Mouse (Mus musculus) cerebellum, adult 2 months (tissue): ENCODE measurements around the gene Ntm. TPM values are rescaled to one million over a fixed set of nuclear protein-coding genes. Genes with fewer than 3 reads are reported as not detected.

Source experiments
- DNase-seq, 2 experiments: peaks; one replicate each; pipeline ENCODE4 v3.0.0; 2021
- H3K27ac ChIP-seq: fragments of 200-500 bp; 2 replicates; pipeline ENCODE4 v1.5.1; 2012; ENCODE audit warnings: low read length, control low read depth, inconsistent platforms; ENCODE audit not compliant: insufficient read depth
- H3K27me3 ChIP-seq: fragments of 200-500 bp; 2 replicates; pipeline ENCODE4 v1.6.1; 2012; ENCODE audit warnings: inconsistent platforms, mild to moderate bottlenecking, low read length, moderate library complexity; ENCODE audit not compliant: control insufficient read depth, insufficient read depth
- H3K4me1 ChIP-seq: fragments of 200-500 bp; 2 replicates; pipeline ENCODE4 v1.6.1; 2011; ENCODE audit warnings: low read length; ENCODE audit not compliant: control insufficient read depth, insufficient read depth
- H3K4me3 ChIP-seq: fragments of 200-500 bp; replicated peaks from 2 replicates; pipeline ENCODE3; 2011; ENCODE audit warnings: mild to moderate bottlenecking, low read depth, low read length, control low read depth; ENCODE audit not compliant: insufficient read depth
- CTCF ChIP-seq: fragments of 200-500 bp; IDR thresholded peaks from 2 replicates; pipeline ENCODE4 v1.5.1; 2011; ENCODE audit warnings: low read depth, mild to moderate bottlenecking, control low read depth, low read length, moderate library complexity, borderline replicate concordance; ENCODE audit not compliant: insufficient read depth
- POLR2A ChIP-seq: fragments of 200-500 bp; IDR thresholded peaks from 2 replicates; pipeline ENCODE4 v1.6.1; 2011; ENCODE audit warnings: low read length, control low read depth, borderline replicate concordance; ENCODE audit not compliant: insufficient read depth
- WGBS: fragments of 180-500 bp; shearing (Covaris S2); methylation state at CpG from one replicate; pipeline ENCODE4 v1.1.7; 2018; 5-methylcytosine and 5-hydroxymethylcytosine counted together
- polyA plus RNA-seq: library from polyadenylated mRNA; depleted of rRNA; stranded (reverse); fragments of >200 nt; gene quantifications from 2 replicates; pipeline ENCODE4 v1.2.3, GENCODE M21; 2012

The Ntm gene
- polyA plus RNA-seq, 1 experiment: 193 TPM

GRCm38 (mm10) chr9:29412181-29412771 is 550.7 kb downstream of the Ntm start:
- Histone ChIP-seq H3K27me3 (no peaks in the 10 kb centered on the region), H3K4me3 (peak overlapping the region; percentile 69), H3K27ac (peak overlapping the region; percentile 85), H3K4me1 (peaks cover 10% of the 10 kb centered on the region; the same call in 1 of the 2 replicates)
- TF ChIP-seq POLR2A (0 out of 2 replicates have a peak, but pooled peaks have one; percentile 11), CTCF (no peak)
- WGBS: under 1% methylated on average over 58 of the region's 61 CpGs
- peak; percentile 82 to 88 for DNase-seq

GRCm38 (mm10) chr9:29411408-29412180 is 551.3 kb downstream of the Ntm start:
- Histone ChIP-seq H3K4me1 (peaks cover 15% of the 10 kb centered on the region; the same call in 1 of the 2 replicates), H3K4me3 (peak overlapping the region; percentile 92), H3K27me3 (no peaks in the 10 kb centered on the region), H3K27ac (peak overlapping the region; percentile 85)
- peak; percentile 93 to 96 for DNase-seq
- peak; percentile 86 for TF ChIP-seq CTCF
- peak; percentile 48; the same call in 1 of the 2 replicates for TF ChIP-seq POLR2A
- WGBS: under 1% methylated on average over 40 of the region's 40 CpGs

- H3K27me3 ChIP-seq: no peaks in the 10 kb centered on the region
- TF ChIP-seq CTCF (no peak), POLR2A (peak; percentile 3; the same call in 1 of the 2 replicates)
- peaks cover 15% of the 10 kb centered on the region; the same call in 1 of the 2 replicates for H3K4me1 ChIP-seq
- 4% methylated on average over 10 of the region's 10 CpGs for WGBS
- H3K27ac ChIP-seq: peak overlapping the region; percentile 85
- peak; percentile 70 to 74 for DNase-seq
- peak overlapping the region; percentile 92 for H3K4me3 ChIP-seq
Measured at GRCm38 (mm10) chr9:29410728-29411407, 552.1 kb downstream of the Ntm start.

GRCm38 (mm10) chr9:29410284-29410683 is 552.7 kb downstream of the Ntm start:
- H3K4me3 ChIP-seq: peak overlapping the region; percentile 92
- 7% methylated on average over 6 of the region's 6 CpGs for WGBS
- H3K27ac ChIP-seq: peak overlapping the region; percentile 85
- DNase-seq: peak in 1 of 2 experiments; percentile 61
- no peaks in the 10 kb centered on the region for H3K27me3 ChIP-seq
- H3K4me1 ChIP-seq: peaks cover 15% of the 10 kb centered on the region; the same call in 1 of the 2 replicates
- no peak for TF ChIP-seq POLR2A
- TF ChIP-seq CTCF: no peak

GRCm38 (mm10) chr9:29409216-29409907 is 553.6 kb downstream of the Ntm start:
- H3K4me3 ChIP-seq: peak overlapping the region; percentile 92
- WGBS: 47% methylated on average over 8 of the region's 8 CpGs

GRCm38 (mm10) chr9:29407954-29408353 is 555.0 kb downstream of the Ntm start:
- Histone ChIP-seq H3K27ac (no peak overlapping the region), H3K27me3 (no peaks in the 10 kb centered on the region), H3K4me1 (peaks cover 13% of the 10 kb centered on the region; the same call in 1 of the 2 replicates), H3K4me3 (no peak overlapping the region)
- DNase-seq: no peak
- no peak for TF ChIP-seq POLR2A
- TF ChIP-seq CTCF: peak; percentile 48; the same call in 1 of the 2 replicates

More at GRCm38 (mm10) chr9:29409216-29409907, 553.6 kb downstream of the Ntm start:
- peak; percentile 74 to 85 for DNase-seq
- peak overlapping the region; percentile 79 for H3K27ac ChIP-seq
- no peak for TF ChIP-seq POLR2A
- TF ChIP-seq CTCF: peak; percentile 76
- peaks cover 17% of the 10 kb centered on the region; the same call in 1 of the 2 replicates for H3K4me1 ChIP-seq
- no peaks in the 10 kb centered on the region for H3K27me3 ChIP-seq

- TF ChIP-seq POLR2A (no peak), CTCF (no peak)
- DNase-seq: peak; percentile 57 to 73
- 29% methylated on average over 2 of the region's 2 CpGs for WGBS
- H3K4me1 ChIP-seq: peaks cover 17% of the 10 kb centered on the region; the same call in 1 of the 2 replicates
- H3K27ac ChIP-seq: peak overlapping the region; percentile 25; the same call in 1 of the 2 replicates
- H3K27me3 ChIP-seq: no peaks in the 10 kb centered on the region
- no peak overlapping the region for H3K4me3 ChIP-seq
Measured at GRCm38 (mm10) chr9:29406973-29407372, 556.0 kb downstream of the Ntm start.
